Mouse (Mus musculus): ENCODE results near the gene Dnajc4. TPM values are rescaled to one million over a fixed set of nuclear protein-coding genes. Genes with fewer than 3 reads are reported as not detected.

Dnajc4 gene
- total and polyA plus RNA-seq, 2 experiments from 2014 or later: 58.5 to 75.2 TPM

GRCm38 (mm10) chr19:6948186-6948585, 44.2 kb downstream of the Dnajc4 start:
- ATAC-seq (ENCODE audit: insufficient read depth, low read depth): no peak
- no peaks in the 10 kb centered on the region for H3K27me3 ChIP-seq (ENCODE audit: control insufficient read depth, insufficient read depth, low read length)
- TF ChIP-seq EP300 (IDR thresholded peaks at IDR 0.05; ENCODE audit: low read depth) (no peak), CTCF (IDR thresholded peaks at IDR 0.05; ENCODE audit: low read depth) (no peak)
- H3K27ac ChIP-seq (ENCODE audit: low read depth): no peak overlapping the region
- 83% methylated on average over 4 of the region's 4 CpGs for WGBS
- H3K4me3 ChIP-seq (ENCODE audit: low read depth, low read length): no peak overlapping the region
- DNase-seq (ENCODE audit: low spot score): no peak
- H3K9ac ChIP-seq (replicated peaks; ENCODE audit: low read depth, low read length): no peak overlapping the region
- no peak overlapping the region for H3K4me2 ChIP-seq (ENCODE audit: low read depth, low read length)
- H3K4me1 ChIP-seq (ENCODE audit: control insufficient read depth, insufficient read depth): peaks cover 12% of the 10 kb centered on the region
- H3K36me3 ChIP-seq (replicated peaks; ENCODE audit: control insufficient read depth, insufficient read depth, low read length): 0 out of 2 replicates have a peak, but pooled peaks cover 4% of the 10 kb centered on the region
- no peaks in the 10 kb centered on the region for H3K9me3 ChIP-seq (replicated peaks; ENCODE audit: control insufficient read depth, low read length)

GRCm38 (mm10) chr19:6947742-6948141, 44.6 kb downstream of the Dnajc4 start:
- no peaks in the 10 kb centered on the region for H3K9me3 ChIP-seq (replicated peaks; ENCODE audit: control insufficient read depth, low read length)
- no peak for ATAC-seq (ENCODE audit: insufficient read depth, low read depth)
- TF ChIP-seq EP300 (IDR thresholded peaks at IDR 0.05; ENCODE audit: low read depth) (no peak), CTCF (IDR thresholded peaks at IDR 0.05; ENCODE audit: low read depth) (no peak)
- H3K27me3 ChIP-seq (ENCODE audit: control insufficient read depth, insufficient read depth, low read length): no peaks in the 10 kb centered on the region
- H3K4me1 ChIP-seq (ENCODE audit: control insufficient read depth, insufficient read depth): peaks cover 12% of the 10 kb centered on the region
- DNase-seq (ENCODE audit: low spot score): no peak
- H3K4me2 ChIP-seq (ENCODE audit: low read depth, low read length): no peak overlapping the region
- H3K27ac ChIP-seq (ENCODE audit: low read depth): no peak overlapping the region
- 0 out of 2 replicates have a peak, but pooled peaks cover 4% of the 10 kb centered on the region for H3K36me3 ChIP-seq (replicated peaks; ENCODE audit: control insufficient read depth, insufficient read depth, low read length)
- H3K9ac ChIP-seq (replicated peaks; ENCODE audit: low read depth, low read length): no peak overlapping the region
- H3K4me3 ChIP-seq (ENCODE audit: low read depth, low read length): no peak overlapping the region
- 53% methylated on average over 4 of the region's 4 CpGs for WGBS

DNA sequence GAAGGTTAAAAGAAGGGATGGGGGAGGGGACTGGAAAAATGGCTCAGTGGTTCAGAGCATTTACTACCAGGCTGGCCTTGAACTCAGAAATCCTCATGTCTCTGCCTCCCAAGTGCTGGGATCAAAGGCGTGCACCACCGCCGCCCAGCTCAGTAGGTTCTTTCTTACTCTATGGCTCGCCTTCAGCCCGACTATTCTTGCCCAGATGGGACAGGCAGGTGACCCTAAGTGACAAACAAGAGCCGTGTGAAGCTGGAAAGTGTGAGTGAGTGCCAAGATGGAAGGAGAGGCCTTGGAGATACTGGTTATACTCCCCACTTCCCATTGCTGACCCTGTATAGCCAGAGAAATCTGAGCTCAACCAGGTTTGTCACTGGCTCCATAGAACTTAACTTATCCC, 48.7 kb downstream of the Dnajc4 start:
- no peak for ATAC-seq (ENCODE audit: insufficient read depth, low read depth)
- H3K27ac ChIP-seq (ENCODE audit: low read depth): no peak overlapping the region
- WGBS: 90% methylated on average over 6 of the region's 6 CpGs

GRCm38 (mm10) chr19:6942764-6943163, 49.6 kb downstream of the Dnajc4 start:
- no peak for ATAC-seq (ENCODE audit: insufficient read depth, low read depth)
- DNase-seq (ENCODE audit: low spot score): no peak
- Histone ChIP-seq H3K4me1 (ENCODE audit: control insufficient read depth, insufficient read depth) (peaks cover 19% of the 10 kb centered on the region), H3K36me3 (replicated peaks; ENCODE audit: control insufficient read depth, insufficient read depth, low read length) (0 out of 2 replicates have a peak, but pooled peaks cover 4% of the 10 kb centered on the region), H3K4me2 (ENCODE audit: low read depth, low read length) (peak overlapping the region; percentile 87), H3K27ac (ENCODE audit: low read depth) (peak overlapping the region; percentile 84), H3K9ac (replicated peaks; ENCODE audit: low read depth, low read length) (peak overlapping the region; percentile 61), H3K4me3 (ENCODE audit: low read depth, low read length) (peak overlapping the region; percentile 72), H3K27me3 (ENCODE audit: control insufficient read depth, insufficient read depth, low read length) (no peaks in the 10 kb centered on the region), H3K9me3 (replicated peaks; ENCODE audit: control insufficient read depth, low read length) (no peaks in the 10 kb centered on the region)
- TF ChIP-seq CTCF (IDR thresholded peaks at IDR 0.05; ENCODE audit: low read depth): no peak
- no peak for TF ChIP-seq EP300 (IDR thresholded peaks at IDR 0.05; ENCODE audit: low read depth)
- 26% methylated on average over 5 of the region's 5 CpGs for WGBS

More for the DNA sequence above, 48.7 kb downstream of the Dnajc4 start:
- H3K4me3 ChIP-seq (ENCODE audit: low read depth, low read length): no peak overlapping the region
- no peaks in the 10 kb centered on the region for H3K9me3 ChIP-seq (replicated peaks; ENCODE audit: control insufficient read depth, low read length)
- no peak overlapping the region for H3K9ac ChIP-seq (replicated peaks; ENCODE audit: low read depth, low read length)
- H3K4me2 ChIP-seq (ENCODE audit: low read depth, low read length): no peak overlapping the region
- H3K4me1 ChIP-seq (ENCODE audit: control insufficient read depth, insufficient read depth): peaks cover 19% of the 10 kb centered on the region
- TF ChIP-seq CTCF (IDR thresholded peaks at IDR 0.05; ENCODE audit: low read depth): no peak
- TF ChIP-seq EP300 (IDR thresholded peaks at IDR 0.05; ENCODE audit: low read depth): no peak
- no peak for DNase-seq (ENCODE audit: low spot score)
- H3K36me3 ChIP-seq (replicated peaks; ENCODE audit: control insufficient read depth, insufficient read depth, low read length): 0 out of 2 replicates have a peak, but pooled peaks cover 4% of the 10 kb centered on the region
- H3K27me3 ChIP-seq (ENCODE audit: control insufficient read depth, insufficient read depth, low read length): no peaks in the 10 kb centered on the region

GRCm38 (mm10) chr19:6942249-6942691, 50.1 kb downstream of the Dnajc4 start, which contains the start of gene Gpr137:
Gene Gpr137, minus strand, starts transcription at chr19:6942480.
- Histone ChIP-seq H3K36me3 (replicated peaks; ENCODE audit: control insufficient read depth, insufficient read depth, low read length) (0 out of 2 replicates have a peak, but pooled peaks cover 4% of the 10 kb centered on the region), H3K4me3 (ENCODE audit: low read depth, low read length) (peak within 1 kb of the TSS; percentile 72), H3K4me2 (ENCODE audit: low read depth, low read length) (peak within 1 kb of the TSS; percentile 87), H3K27ac (ENCODE audit: low read depth) (peak within 1 kb of the TSS; percentile 84), H3K9me3 (replicated peaks; ENCODE audit: control insufficient read depth, low read length) (no peaks in the 10 kb centered on the region), H3K9ac (replicated peaks; ENCODE audit: low read depth, low read length) (peak within 1 kb of the TSS; percentile 61), H3K4me1 (ENCODE audit: control insufficient read depth, insufficient read depth) (peaks cover 19% of the 10 kb centered on the region), H3K27me3 (ENCODE audit: control insufficient read depth, insufficient read depth, low read length) (no peaks in the 10 kb centered on the region)
- DNase-seq (ENCODE audit: low spot score): peak; percentile 92
- TF ChIP-seq CTCF (IDR thresholded peaks at IDR 0.05; ENCODE audit: low read depth) (no peak), EP300 (IDR thresholded peaks at IDR 0.05; ENCODE audit: low read depth) (no peak)
- under 1% methylated on average over 27 of the region's 27 CpGs for WGBS
- peak; percentile 90 for ATAC-seq (ENCODE audit: insufficient read depth, low read depth)

All from heart, postnatal 0 days (tissue).